Mouse (Mus musculus) lung, embryonic 14.5 days (tissue): ENCODE data around the gene Ltbp3. TPM values are rescaled to one million over a fixed set of nuclear protein-coding genes. Genes with fewer than 3 reads are reported as not detected.

Source experiments
- ATAC-seq: fragments of 200-750 bp; cut with Nextera tagmentation; 2 replicates; pipeline ENCODE4 v1.8.0; 2017; ENCODE audit warnings: mild to moderate bottlenecking, moderate TSS enrichment, moderate library complexity; ENCODE audit not compliant: insufficient read depth
- DNase-seq: peaks from one replicate; pipeline ENCODE4 v3.0.0-alpha.2; 2015
- H3K27ac ChIP-seq: fragments of 300-500 bp; sonication (generic); 2 replicates; pipeline ENCODE4 v1.5.1; 2014; ENCODE audit warnings: low read depth, mild to moderate bottlenecking, moderate library complexity
- H3K27me3 ChIP-seq: fragments of 300-500 bp; sonication (generic); 2 replicates; pipeline ENCODE4 v1.6.1; 2014; ENCODE audit warnings: low read length, control low read depth; ENCODE audit not compliant: insufficient read depth
- H3K36me3 ChIP-seq: fragments of 300-500 bp; sonication (generic); 2 replicates; pipeline ENCODE4 v1.6.1; 2014; ENCODE audit warnings: control low read depth; ENCODE audit not compliant: insufficient read depth
- H3K4me1 ChIP-seq: fragments of 300-500 bp; sonication (generic); 2 replicates; pipeline ENCODE4 v1.6.1; 2014; ENCODE audit warnings: antibody characterized with exemption, control low read depth; ENCODE audit not compliant: insufficient read depth
- H3K4me2 ChIP-seq: fragments of 300-500 bp; sonication (generic); 2 replicates; pipeline ENCODE4 v1.6.1; 2014; ENCODE audit warnings: mild to moderate bottlenecking
- H3K4me3 ChIP-seq: fragments of 300-500 bp; sonication (generic); 2 replicates; pipeline ENCODE4 v1.5.1; 2014; ENCODE audit warnings: low read depth, low read length
- H3K9ac ChIP-seq: fragments of 300-500 bp; sonication (generic); 2 replicates; pipeline ENCODE4 v1.6.1; 2014
- H3K9me3 ChIP-seq: fragments of 300-500 bp; sonication (generic); 2 replicates; pipeline ENCODE4 v1.6.1; 2016; ENCODE audit warnings: low read depth, low read length, control low read depth
- CTCF ChIP-seq: IDR thresholded peaks from 2 replicates; pipeline ENCODE4 v1.5.1; 2016; ENCODE audit warnings: antibody characterized with exemption, low read depth
- WGBS: fragments of 180-500 bp; shearing (Covaris S2); extraction: QIAGEN DNeasy Blood & Tissue Kit; methylation state at CpG from one replicate; pipeline ENCODE4 v1.1.7; 2014; 5-methylcytosine and 5-hydroxymethylcytosine counted together
- polyA plus RNA-seq: library from polyadenylated mRNA; unstranded; fragments of >200 nt; fragmentation: Nextera tagmentation; extraction: Ambion mirVana; gene quantifications from 2 replicates; pipeline ENCODE4 v1.2.1, GENCODE M21; 2014

Gene Ltbp3
- 51.8 and 55.9 TPM in 2 replicates for polyA plus RNA-seq

DNA sequence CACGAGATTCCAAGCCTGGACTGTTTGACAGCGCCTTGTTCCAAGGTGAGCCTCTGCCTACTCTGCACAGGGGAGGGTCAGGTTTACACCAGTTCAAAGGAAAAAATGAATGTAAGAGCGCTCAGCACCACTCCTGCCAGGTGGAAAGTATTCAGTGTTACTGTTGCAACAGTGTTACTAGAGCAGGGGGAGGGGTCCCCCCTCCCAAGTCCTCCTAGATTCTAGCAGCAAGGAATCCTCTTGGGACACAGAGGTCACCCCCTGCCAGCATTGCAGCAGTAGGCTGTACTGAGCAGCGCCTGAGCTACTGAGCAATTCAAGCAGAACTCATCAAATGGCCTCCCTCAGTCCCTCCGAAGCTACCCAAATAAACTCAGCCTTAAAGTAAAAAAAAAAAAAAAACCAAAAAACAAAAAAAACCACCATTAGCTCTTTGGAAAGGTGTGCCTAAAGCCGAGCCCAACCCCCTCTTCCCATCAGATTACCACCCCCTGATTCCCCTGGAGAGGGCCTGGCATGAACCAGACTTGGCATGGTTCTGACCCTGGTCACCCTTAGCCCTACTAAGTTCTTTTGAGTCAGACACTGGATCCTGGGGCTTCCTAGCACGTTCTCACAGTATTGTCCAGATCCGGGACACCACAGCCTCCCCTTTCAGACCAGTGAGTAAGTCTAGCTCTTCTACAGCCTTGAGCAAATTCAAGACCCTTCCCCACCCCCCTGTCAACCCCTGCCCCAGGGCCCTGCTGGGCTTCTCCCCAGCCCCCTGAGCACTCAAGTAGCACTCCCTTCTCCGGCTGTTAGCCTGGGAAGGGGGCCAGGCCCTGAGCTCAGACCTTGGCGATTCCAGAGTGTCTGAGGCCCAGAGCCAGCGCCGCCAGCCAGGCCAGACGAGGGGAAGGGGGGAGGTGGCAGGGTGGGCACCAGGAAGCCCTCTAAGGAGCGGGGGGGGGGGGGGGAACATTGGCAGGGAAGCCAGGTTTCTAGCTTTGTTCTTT, at the start of gene Ltbp3:
Ltbp3 (plus strand) TSS at position 585 of the 998 bp plus-strand sequence.
- Histone ChIP-seq H3K9ac (peak within 1 kb of the TSS; percentile 89), H3K9me3 (no peaks in the 10 kb centered on the region), H3K4me2 (peak within 1 kb of the TSS; percentile 97), H3K4me1 (peaks cover 34% of the 10 kb centered on the region), H3K36me3 (no peaks in the 10 kb centered on the region), H3K27me3 (peaks cover 5% of the 10 kb centered on the region; the same call in 1 of the 2 replicates), H3K4me3 (peak within 1 kb of the TSS; percentile 81), H3K27ac (peak within 1 kb of the TSS; percentile 96)
- DNase-seq = peak; percentile 91
- ATAC-seq = peak; percentile 82
- WGBS = 20% methylated on average over 13 of the region's 14 CpGs
- TF ChIP-seq CTCF = no peak

DNA sequence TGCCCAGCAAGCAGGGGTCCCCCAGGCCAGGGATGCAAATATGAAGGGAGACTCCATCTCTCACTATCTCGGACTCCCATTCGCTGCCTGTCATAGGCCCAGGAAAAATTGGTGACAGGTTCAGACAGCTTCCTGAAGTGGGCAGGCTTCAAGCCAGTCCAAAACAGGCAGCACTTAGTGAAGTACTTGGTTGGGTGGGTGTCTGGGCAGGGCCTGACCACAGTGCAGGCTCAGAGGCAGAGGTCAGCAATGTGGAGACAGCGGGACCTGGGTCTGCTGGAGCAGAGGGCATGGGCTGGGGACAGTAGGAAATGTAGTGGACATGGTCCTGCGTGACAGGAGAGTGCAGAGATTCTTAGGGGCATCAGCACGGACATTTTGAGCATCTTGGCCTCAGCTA, 49.1 kb upstream of the Ltbp3 start:
- WGBS = 75% methylated on average over 5 of the region's 5 CpGs
- TF ChIP-seq CTCF = no peak
- DNase-seq (no peak), ATAC-seq (no peak)
- H3K36me3 ChIP-seq = peaks cover 57% of the 10 kb centered on the region
- H3K9me3 ChIP-seq = no peaks in the 10 kb centered on the region
- H3K27ac ChIP-seq = peak overlapping the region; percentile 70
- no peaks in the 10 kb centered on the region for H3K27me3 ChIP-seq
- peaks cover 16% of the 10 kb centered on the region; the same call in 1 of the 2 replicates for H3K4me1 ChIP-seq
- peak overlapping the region; percentile 88 for H3K9ac ChIP-seq
- H3K4me2 ChIP-seq = peak overlapping the region; percentile 97
- peak overlapping the region; percentile 92 for H3K4me3 ChIP-seq

DNA sequence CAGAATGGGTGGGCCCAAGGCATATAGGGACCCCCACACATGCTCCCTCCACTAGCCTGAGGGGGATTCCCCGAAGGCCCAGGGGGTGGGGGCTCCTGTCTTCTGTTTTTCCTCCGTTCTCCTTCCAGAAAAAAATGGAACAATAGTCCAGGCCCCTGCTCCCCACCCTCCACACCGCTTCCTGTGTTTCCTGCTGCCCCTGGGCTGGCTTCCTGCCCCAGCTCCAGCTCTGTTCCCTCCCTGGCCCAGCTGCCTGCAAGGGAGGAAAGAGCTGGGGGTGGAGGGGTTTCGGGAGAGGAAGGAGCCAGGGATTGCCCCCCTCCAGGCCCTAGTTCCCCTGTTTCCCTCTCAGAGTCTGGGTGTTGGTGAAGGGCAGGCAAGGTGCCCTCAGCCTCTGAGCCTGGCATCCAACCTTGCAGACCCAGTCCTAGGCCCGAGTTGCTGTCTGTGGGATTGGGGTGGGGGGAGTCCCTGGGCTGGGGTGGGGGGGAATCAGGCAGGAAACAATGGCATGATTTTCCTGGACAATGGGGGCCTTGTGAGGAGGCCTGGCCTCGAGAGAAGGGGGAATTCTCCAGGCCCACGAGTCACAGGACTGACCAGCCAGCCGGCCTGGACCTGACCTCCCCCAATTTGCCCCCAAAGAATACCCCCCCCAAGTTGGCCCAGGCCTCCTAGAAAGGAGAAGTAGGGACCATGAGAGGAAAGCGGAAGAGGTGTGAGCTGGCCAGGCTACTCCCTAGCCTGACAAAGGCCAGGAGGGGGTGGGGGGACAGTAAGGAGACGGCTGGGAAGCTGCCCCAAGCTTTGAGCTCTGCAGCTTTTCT, 48.4 kb upstream of the Ltbp3 start:
- peak overlapping the region; percentile 97 for H3K4me2 ChIP-seq
- H3K9ac ChIP-seq = peak overlapping the region; percentile 88
- peaks cover 16% of the 10 kb centered on the region; the same call in 1 of the 2 replicates for H3K4me1 ChIP-seq
- peak overlapping the region; percentile 92 for H3K4me3 ChIP-seq
- no peak for TF ChIP-seq CTCF
- peaks cover 64% of the 10 kb centered on the region for H3K36me3 ChIP-seq
- DNase-seq (peak; percentile 64), ATAC-seq (no peak)
- H3K9me3 ChIP-seq = no peaks in the 10 kb centered on the region
- no peaks in the 10 kb centered on the region for H3K27me3 ChIP-seq
- peak overlapping the region; percentile 70 for H3K27ac ChIP-seq
- 55% methylated on average over 10 of the region's 10 CpGs for WGBS

DNA sequence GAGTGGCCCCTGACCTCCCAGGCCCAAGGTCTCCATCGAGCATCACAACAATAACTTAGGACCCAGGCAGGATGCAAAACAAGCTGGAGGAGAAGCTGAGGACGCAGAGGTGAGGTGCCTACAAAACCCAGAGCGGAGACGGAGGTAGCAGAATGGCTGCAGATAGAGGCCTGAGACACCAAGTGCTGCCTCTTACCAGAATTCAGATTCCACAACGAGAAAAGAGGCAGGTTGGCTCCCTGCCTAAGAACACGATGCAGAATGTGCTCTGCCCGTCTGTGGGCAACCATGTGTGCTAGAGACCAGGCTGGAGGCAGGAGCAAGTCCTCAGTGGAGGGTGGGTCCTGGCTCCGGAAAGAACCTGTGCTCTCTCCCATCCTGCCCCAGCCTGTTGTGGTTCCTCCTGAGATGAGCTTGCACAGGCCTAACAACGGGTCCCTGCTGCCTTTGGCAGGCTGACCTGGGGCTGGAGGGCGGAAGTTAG, 47.7 kb upstream of the Ltbp3 start:
- ATAC-seq (no peak), DNase-seq (no peak)
- Histone ChIP-seq H3K4me3 (peak overlapping the region; percentile 92), H3K27ac (peak overlapping the region; percentile 70; the same call in 1 of the 2 replicates), H3K4me2 (peak overlapping the region; percentile 97), H3K9ac (peak overlapping the region; percentile 88), H3K9me3 (no peaks in the 10 kb centered on the region), H3K27me3 (no peaks in the 10 kb centered on the region), H3K4me1 (peaks cover 12% of the 10 kb centered on the region; the same call in 1 of the 2 replicates), H3K36me3 (peaks cover 70% of the 10 kb centered on the region)
- no peak for TF ChIP-seq CTCF
- 62% methylated on average over 10 of the region's 10 CpGs for WGBS

DNA sequence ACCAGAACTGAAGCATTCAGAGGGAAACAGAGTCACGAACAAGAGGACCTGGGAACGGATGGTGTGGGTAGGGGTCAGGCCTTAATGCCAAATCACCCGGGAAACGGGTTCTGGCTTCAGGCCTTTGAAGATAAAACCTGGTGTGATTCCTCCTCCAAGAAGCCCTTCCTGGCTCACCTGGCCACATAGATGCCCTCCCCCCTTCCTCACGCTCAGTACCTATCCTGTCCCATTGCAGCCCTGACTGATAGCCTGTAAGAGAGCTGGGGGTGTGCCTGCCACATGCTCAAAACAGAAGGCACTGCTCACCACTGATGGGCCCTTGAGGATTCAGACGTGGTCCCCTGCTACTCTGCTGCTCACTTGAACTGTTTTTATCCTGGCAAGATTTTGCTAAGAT, 46.9 kb upstream of the Ltbp3 start:
- peak overlapping the region; percentile 97; the same call in 1 of the 2 replicates for H3K4me2 ChIP-seq

DNA sequence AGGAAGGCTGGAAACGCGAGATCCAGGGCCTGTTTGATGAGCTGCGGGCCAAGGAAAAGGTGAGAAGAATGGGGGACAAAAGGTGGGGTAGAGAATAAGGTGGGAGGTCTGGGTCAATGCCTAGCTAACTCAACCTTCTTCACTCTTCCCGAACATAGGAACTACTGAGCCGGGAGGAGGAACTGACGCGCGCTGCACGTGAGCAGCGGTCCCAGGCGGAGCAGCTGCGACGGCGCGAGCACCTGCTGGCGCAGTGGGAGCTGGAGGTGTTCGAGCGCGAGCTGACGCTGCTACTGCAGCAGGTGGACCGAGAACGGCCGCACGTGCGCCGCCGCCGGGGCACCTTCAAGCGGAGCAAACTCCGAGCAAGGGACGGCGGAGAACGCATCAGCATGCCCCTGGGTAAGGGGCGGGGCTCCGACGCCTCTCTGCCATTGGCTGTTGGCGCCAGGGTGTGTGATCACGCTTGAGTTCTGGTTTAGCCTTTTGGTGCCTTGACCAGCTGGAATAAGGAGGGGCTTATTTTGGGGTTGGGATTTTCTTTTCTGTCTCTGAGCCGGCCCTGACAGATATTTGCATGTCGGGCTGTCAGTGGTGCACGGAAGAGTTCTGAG, 44.7 kb upstream of the Ltbp3 start:
- Histone ChIP-seq H3K27ac (no peak overlapping the region), H3K9me3 (no peaks in the 10 kb centered on the region), H3K27me3 (no peaks in the 10 kb centered on the region), H3K4me1 (peaks cover 4% of the 10 kb centered on the region; the same call in 1 of the 2 replicates), H3K4me3 (no peak overlapping the region), H3K36me3 (peaks cover 95% of the 10 kb centered on the region), H3K4me2 (peak overlapping the region; percentile 27; the same call in 1 of the 2 replicates), H3K9ac (no peak overlapping the region)
- DNase-seq (peak; percentile 43), ATAC-seq (no peak)
- WGBS = 25% methylated on average over 41 of the region's 41 CpGs
- no peak for TF ChIP-seq CTCF

More for the DNA sequence above, 46.9 kb upstream of the Ltbp3 start:
- Histone ChIP-seq H3K9me3 (no peaks in the 10 kb centered on the region), H3K27me3 (no peaks in the 10 kb centered on the region), H3K9ac (no peak overlapping the region), H3K36me3 (peaks cover 79% of the 10 kb centered on the region), H3K27ac (no peak overlapping the region), H3K4me1 (peaks cover 12% of the 10 kb centered on the region; the same call in 1 of the 2 replicates), H3K4me3 (no peak overlapping the region)
- TF ChIP-seq CTCF = no peak
- WGBS = 83% methylated on average over 6 of the region's 6 CpGs
- ATAC-seq (no peak), DNase-seq (no peak)
